Mouse (Mus musculus) erythroid progenitor cell, adult 5-6 weeks (primary cell): ENCODE data around the gene Nsun6. TPM values are rescaled to one million over a fixed set of nuclear protein-coding genes. Genes with fewer than 3 reads are reported as not detected.

Experiments used
- ATAC-seq: replicated peaks from 2 replicates; pipeline ENCODE4 v1.8.0; 2016; ENCODE audit warnings: moderate number of reproducible peaks, mild to moderate bottlenecking, moderate TSS enrichment, inconsistent platforms; ENCODE audit not compliant: poor library complexity, low FRiP score, severe bottlenecking
- total RNA-seq, 2 experiments: library from RNA; stranded (forward) in 1 of 2; stranded (reverse) in 1 of 2; fragments of 150-400 nt in 1 of 2; fragments of 186-747, 209-891 nt in 1 of 2; gene quantifications; 2 replicates each; pipeline versions ENCODE4 v1.2.3 to v1.2.4; 2015 to 2017; ENCODE audit warnings: low replicate concordance in 2 of 2

The Nsun6 gene
- total RNA-seq, 2 experiments from 2014 or later: 2.6 to 5.9 TPM

GRCm38 (mm10) chr2:14997836-14998235 lies 57.0 kb downstream of the Nsun6 start:
- ATAC-seq: no peak

DNA sequence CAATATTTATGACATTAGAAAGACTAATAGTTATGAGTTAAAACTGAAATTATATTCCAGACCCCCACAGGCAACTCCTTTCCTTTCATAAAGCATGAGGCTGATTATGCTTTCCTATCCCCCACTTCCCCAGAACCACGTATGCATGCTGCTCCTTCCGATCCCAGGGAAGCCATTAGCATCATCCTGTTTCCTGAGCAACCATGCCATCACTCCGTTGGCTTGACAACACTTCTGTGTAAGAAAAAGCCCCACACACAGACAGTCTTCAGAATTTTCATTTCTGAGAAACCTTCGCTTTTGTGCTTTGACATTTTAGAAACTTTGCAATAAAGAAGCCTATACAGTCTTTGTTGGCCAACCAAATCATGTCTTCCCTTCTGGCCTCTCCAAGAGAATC lies 58.8 kb downstream of the Nsun6 start:
- ATAC-seq: no peak

DNA sequence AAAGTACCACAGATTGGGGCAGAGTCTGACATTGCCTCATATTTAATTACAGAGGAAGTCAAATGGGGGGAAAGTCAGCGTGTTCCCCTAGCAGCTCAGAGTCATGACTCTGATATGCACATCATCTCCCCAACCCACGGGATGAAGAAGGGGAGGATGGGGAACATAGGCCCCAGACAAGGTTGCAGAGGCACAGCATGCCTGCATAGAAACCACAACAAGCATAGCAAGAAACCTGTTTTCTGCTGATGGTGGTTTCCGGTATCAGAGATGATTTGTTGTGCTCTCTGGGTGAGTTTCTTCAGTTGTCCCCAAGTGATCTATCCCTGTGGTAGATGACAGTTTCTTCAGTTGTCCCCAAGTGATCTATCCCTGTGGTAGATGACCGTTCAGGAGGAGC lies 62.3 kb downstream of the Nsun6 start:
- ATAC-seq: no peak

DNA sequence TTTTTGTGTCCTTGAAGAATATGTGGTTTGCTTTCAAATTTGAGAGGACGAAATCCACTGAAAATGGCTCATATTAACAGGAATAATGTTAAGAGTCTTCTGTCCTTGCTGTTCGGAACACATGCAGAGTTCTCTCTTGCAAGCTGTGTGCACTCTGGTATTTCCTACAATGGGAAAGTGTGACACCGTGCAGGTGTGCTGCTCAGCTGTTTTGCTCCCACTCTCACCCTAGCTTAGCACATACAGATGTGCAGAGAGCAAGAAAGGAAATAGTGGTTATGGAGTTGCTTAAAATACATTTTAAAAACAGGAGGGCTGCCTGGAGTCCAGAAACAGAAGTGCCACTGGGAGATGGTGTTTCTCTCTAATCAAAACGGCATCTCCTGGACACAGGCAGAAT lies 65.5 kb downstream of the Nsun6 start:
- ATAC-seq: no peak

DNA sequence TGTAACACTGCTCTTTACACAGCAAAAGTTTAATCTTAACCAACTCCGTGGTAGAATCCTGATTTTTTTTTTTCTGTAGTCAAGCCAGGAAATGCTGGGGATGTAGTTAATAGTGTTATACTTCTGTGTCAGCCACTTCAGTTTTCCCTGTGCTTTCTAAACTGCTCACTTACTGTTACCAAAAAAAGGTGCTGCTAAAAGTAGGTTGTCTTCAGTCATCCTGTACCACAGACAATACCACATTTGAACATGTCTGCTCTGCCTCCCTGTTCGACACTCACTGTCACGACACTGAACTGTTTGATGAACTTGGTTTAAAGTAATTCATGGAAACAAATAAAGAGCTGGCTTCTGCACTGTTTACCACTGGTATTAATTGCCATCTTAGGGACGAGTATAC lies 66.4 kb downstream of the Nsun6 start:
- ATAC-seq: no peak

DNA sequence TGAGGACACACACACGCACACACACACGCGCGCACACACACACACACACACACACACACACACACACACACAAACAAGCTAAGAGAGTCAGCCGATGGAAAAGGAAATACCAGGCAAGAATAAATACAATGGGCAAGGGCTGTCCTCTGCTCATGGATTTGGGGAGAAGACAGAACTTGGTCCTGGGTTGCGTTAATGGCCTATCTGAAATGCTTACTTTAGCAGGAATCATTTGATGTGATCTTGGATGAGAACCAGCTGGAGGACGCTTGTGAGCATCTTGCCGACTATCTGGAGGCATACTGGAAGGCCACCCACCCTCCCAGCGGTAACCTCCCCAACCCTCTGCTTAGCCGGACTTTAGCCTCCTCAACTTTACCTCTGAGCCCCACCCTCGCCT lies 70.8 kb downstream of the Nsun6 start:
- no peak for ATAC-seq

GRCm38 (mm10) chr2:14961493-14961892 lies 93.4 kb downstream of the Nsun6 start:
- no peak for ATAC-seq

- ATAC-seq: no peak
Measured at GRCm38 (mm10) chr2:14960963-14961488, 93.8 kb downstream of the Nsun6 start.

DNA sequence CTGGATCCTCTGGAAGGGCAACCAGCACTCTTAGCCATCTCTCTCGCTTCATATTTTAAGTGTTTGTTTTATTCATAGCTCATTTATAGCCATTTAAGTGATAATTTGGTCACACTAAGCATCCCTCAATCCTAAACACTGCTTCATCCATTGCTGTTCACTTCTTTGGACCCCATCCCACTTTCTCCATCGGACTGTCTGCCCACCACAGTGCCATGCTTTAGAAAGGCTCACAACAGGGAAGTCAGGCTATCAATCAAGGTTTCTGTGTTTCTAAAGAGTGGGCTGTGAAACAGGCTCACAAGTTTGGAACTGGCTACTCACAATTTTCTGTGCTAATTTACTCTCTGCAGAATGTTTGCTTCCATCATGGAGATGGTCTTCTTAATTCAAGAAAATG lies 101.8 kb downstream of the Nsun6 start:
- ATAC-seq: no peak

Other genes starting within 250 kb of the Nsun6 start
- 5.0 and 6.3 TPM in 2 replicates for gene Arl5b, start 5.7 kb downstream of the Nsun6 start, total RNA-seq (2015; ENCODE audit: low replicate concordance)
- gene Arl5b, start 5.7 kb downstream of the Nsun6 start, total RNA-seq (2017; ENCODE audit: low replicate concordance): 3.0 and 3.3 TPM in 2 replicates